Mouse (Mus musculus) spleen, adult 2 months (tissue): ENCODE measurements around the gene Slc25a54.

Experiments
- CTCF ChIP-seq: fragments of 200-500 bp; IDR thresholded peaks from 2 replicates; pipeline ENCODE4 v1.5.1; 2011; ENCODE audit warnings: mild to moderate bottlenecking, inconsistent platforms; ENCODE audit not compliant: insufficient read depth, insufficient read length, insufficient replicate concordance; ENCODE audit errors: extremely low read depth
- POLR2A ChIP-seq: fragments of 200-500 bp; IDR thresholded peaks from 2 replicates; pipeline ENCODE4 v1.6.1; 2011; ENCODE audit warnings: low read depth, low read length, inconsistent platforms

DNA sequence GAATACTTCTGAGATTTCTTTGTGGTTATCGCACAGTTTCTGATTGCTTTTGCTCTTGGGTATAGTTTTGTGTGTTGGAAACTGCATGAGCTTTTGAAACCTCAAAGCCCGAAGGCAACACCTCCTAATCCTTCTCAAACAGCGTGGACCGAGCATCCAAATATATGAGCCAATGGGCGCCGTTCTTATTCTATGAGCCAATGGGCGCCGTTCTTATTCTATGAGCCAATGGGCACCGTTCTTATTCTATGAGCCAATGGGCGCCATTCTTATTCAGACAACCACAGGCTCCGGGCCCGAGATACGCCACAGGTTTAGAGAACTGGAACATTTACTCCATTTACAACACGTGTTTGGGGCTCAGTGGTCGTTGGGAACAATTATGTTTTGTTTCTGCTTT, 53.8 kb downstream of the Slc25a54 start:
- TF ChIP-seq CTCF (no peak), POLR2A (no peak)
